Mouse (Mus musculus): ENCODE results near the gene Slc7a6. TPM values are rescaled to one million over a fixed set of nuclear protein-coding genes. Genes with fewer than 3 reads are reported as not detected.

Gene Slc7a6
- total RNA-seq (2021), result 30.3 and 38.3 TPM in 2 replicates
- long read RNA-seq, experiment 1, partial matches to known transcripts, result 1 of 3 reads
- long read RNA-seq, experiment 1, other reads (novel, unspliced or antisense), result 0 of 3 reads
- long read RNA-seq, experiment 2, partial matches to known transcripts, result 0 of 4 reads
- long read RNA-seq, experiment 2, other reads (novel, unspliced or antisense), result 4 of 4 reads

DNA sequence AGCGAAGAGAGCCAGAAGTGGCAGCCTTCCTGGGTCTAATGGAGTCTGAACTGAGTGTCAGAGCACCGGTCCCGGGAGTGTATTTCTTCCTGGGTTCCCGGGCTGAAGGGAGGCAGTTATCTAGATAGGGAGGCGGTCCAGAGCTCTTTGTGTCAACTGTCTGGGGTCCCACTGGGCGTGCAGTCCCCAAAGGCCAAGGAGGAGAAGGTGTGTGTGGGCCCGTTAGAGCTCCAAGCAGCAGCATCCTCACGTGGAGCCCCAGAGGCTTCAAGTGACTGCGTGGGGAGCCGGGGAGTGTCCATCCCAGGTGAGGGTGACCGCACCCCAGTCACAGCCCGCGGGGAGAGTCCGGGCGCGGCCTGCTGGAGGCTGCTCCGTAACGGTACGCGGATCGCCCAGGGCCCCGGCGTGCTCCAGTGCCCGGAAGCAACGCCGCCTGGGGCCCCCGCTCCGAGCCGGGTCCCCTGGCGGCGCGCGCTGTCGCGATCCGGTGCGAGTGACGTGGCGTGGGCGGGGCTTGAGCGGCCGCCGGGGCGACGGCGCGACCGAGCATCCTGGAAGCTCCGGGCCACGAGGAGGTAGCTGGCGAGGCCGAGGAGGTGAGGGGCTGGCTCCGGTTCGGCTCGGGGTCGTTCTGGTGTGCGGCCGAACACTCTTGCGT, at the start of gene Slc7a6:
Gene Slc7a6, plus strand, starts transcription at position 502 of the 661 bp plus-strand sequence.
- DNase-seq, result peak; percentile 92

- no peak for DNase-seq
These were observed 45.2 kb upstream of the Slc7a6 start for GRCm38 (mm10) chr8:106123443-106123842.

DNA sequence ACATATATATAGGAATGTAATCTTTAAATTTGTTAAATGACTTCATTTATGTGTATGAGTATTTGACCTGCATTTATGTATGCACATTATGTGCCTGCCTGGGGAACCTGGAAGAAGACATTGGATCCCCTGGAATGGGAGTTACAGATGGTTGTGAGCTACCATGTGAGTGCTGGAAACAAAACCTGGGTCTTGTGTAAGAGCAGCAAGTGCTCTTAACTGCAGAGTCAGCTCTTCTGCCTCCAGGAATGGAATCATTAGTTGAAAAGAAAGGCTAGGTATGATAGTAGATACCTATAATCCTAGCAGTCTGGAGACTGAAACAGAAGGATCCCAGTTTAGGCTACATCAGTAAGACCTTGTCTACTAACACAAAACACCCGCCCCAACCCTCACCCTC, 42.6 kb upstream of the Slc7a6 start:
- no peak for DNase-seq

DNA sequence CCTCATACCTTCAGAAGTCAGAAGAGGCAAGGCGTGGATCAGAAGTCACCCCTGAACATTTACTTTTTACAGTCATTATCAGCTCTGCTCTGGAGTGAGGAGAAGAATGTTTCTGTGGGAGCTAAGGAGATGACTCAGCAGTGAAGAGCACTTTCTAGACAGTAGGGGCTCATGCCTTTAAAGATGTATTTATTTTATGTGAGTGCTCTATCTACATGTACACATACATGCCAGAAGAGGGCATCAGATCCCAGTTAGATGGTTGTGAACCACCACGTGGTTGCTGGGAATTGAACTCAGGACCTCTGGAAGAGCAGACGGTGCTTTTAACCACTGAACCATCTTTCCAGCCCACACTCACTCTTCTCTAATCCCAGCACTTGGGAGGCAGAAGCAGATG, 41.6 kb upstream of the Slc7a6 start:
- no peak for DNase-seq

- no peak for DNase-seq
These were observed 40.7 kb upstream of the Slc7a6 start for GRCm38 (mm10) chr8:106127882-106128410.

- DNase-seq, result no peak
These were observed 39.3 kb upstream of the Slc7a6 start for GRCm38 (mm10) chr8:106129232-106129930.

GRCm38 (mm10) chr8:106129997-106130396, 38.7 kb upstream of the Slc7a6 start:
- no peak for DNase-seq

- no peak for DNase-seq
These were observed 38.2 kb upstream of the Slc7a6 start for GRCm38 (mm10) chr8:106130505-106130904.

- DNase-seq, result no peak
These were observed 37.6 kb upstream of the Slc7a6 start for GRCm38 (mm10) chr8:106131021-106131420.

DNA sequence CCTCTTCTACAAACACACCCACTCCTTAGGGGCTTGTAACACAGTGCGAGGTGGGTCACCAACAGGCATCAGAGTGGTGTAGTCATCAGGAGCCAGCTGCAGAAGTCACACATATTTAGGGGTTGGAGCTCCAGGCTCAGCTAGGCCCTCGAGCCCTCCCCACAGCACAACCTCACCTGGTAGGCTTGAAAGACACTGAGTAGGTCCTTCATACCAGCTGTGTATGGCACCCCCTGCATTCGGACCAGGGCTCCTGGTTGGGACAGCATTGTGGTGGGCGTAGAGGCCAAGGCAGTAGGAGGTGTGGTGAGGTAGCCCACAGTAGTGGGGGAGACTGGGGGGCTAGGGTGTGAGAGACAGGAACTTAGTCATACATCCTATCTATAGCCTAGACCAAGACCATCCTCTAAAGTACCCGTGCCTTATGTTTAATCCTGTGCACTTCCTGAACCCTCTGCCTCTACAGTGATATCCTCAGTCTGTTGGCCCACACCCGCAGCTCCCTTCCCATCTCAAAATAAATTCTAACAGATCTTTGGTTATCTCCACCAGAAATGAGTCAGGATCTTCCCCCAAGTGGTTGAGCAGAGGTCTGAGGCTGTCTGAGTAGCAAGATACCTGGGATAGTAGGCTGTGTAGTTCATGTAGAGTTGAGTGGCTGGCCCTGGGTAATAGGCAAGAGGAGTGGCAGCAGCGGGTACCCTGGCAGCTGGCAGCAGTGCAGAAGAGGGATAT, 37.0 kb upstream of the Slc7a6 start:
- DNase-seq, result no peak

GRCm38 (mm10) chr8:106132356-106132755, 36.3 kb upstream of the Slc7a6 start:
- no peak for DNase-seq

- peak; percentile 26 for DNase-seq
These were observed 35.1 kb upstream of the Slc7a6 start for GRCm38 (mm10) chr8:106133526-106133925.

DNA sequence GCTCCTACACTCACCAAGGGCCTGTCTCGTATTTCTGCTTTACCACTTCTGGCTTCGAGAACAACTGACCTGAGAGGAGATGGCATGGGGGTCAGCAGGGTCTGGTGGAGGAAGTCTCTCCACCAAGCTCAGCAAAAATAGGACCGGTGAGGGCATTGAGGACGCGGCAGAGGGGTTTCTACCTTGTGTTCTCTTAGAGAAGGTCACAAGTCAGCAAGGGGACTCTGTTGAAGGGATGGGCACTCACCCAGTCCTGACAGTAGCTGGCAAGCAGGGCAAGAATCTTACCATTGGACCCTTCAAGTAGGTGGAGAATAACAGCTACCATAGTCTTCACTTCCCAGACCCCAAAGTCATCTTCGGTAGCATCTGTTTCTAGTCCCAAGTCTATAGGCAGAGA, 34.7 kb upstream of the Slc7a6 start:
- no peak for DNase-seq

DNA sequence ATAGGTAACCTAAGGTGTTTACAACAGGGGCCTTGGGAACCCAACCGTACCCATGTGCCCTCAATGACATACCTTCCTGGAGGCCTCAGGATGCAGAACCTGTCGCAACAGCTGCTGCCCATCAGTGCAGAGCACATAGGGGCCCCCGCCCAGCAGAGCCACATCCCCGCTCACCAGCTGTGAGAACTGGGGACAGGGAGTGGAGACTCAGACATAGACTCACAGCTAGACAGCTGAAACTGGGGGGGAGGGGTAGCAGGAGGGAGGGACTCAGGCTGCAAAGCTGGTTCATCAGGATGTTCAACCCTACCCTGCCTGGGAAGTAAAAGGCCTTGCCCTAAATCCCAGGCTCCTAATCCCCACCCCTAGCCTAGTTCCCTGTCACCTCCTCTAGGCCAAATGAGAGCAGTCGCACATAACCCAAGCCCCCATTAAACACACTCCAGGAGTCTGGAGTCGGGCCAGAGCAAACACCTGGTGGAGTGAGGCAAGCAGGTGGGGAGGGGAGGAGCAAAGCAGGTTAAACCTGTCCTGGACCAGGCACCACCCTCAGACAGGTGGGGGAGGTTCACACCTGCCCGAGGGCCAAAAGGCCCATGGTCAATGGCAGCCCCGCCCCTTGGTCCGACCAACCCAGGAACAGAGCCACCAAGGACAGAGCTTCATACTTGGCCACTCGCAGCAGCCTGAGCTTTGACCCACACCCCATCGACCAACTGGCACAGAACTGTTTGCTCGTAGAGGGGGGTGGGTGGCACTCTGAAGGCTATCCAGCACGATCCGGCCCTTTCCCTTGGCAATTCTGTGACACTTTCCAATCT, 33.7 kb upstream of the Slc7a6 start:
- DNase-seq, result peak; percentile 43

- DNase-seq, result peak; percentile 32
These were observed 33.0 kb upstream of the Slc7a6 start for GRCm38 (mm10) chr8:106135672-106136071.

GRCm38 (mm10) chr8:106136156-106137130, 32.2 kb upstream of the Slc7a6 start, which contains the start of gene Esrp2:
Gene Esrp2, minus strand, starts transcription at chr8:106136974.
- DNase-seq, result peak; percentile 78

GRCm38 (mm10) chr8:106137218-106137905, 31.3 kb upstream of the Slc7a6 start:
- DNase-seq, result peak; percentile 20

- DNase-seq, result peak; percentile 84
These were observed 30.7 kb upstream of the Slc7a6 start for GRCm38 (mm10) chr8:106137906-106138477.

GRCm38 (mm10) chr8:106138616-106139015, 30.0 kb upstream of the Slc7a6 start:
- DNase-seq, result no peak

Measured in adrenal gland, postnatal 14 days (tissue).